ENCODE assay signal across 8 mouse cellular contexts in genomic region chr5:116031190-116031577, GRCm38 (mm10). TPM values are rescaled to one million over a fixed set of nuclear protein-coding genes. Genes with fewer than 3 reads are reported as not detected.
DNase-seq lines count a peak whose midpoint lies in the region; ATAC-seq and TF ChIP-seq lines count a peak whose summit lies in the region.

No protein-coding gene starts in this region.

- peak; percentile 84 to 89 for TF ChIP-seq EP300 in MEL (IDR thresholded peaks at IDR 0.05; ENCODE audit: low read depth in 1 of 2, low read length in 2 of 2)

- H3K9ac ChIP-seq in MEL (ENCODE audit: control insufficient read depth, low read depth, low read length, poor library complexity, severe bottlenecking): no peak overlapping the region
- H3K9ac ChIP-seq in forebrain, embryonic 11.5 days (ENCODE audit: low read length): no peak overlapping the region

- WGBS in bone marrow, adult 2 months: under 1% methylated on average over 14 of the region's 14 CpGs
- WGBS in forebrain, embryonic 11.5 days: 3% methylated on average over 14 of the region's 14 CpGs
- 6% methylated on average over 14 of the region's 14 CpGs for WGBS in hindbrain, embryonic 10.5 days

- TF ChIP-seq CTCF in MEL (IDR thresholded peaks at IDR 0.05 in 2 of 3, conservative IDR thresholded peaks at IDR 0.05 in 1 of 3; ENCODE audit: control insufficient read depth in 1 of 3, insufficient read depth in 1 of 3, low read depth in 2 of 3, low read length in 3 of 3, poor library complexity in 1 of 3, severe bottlenecking in 1 of 3): peak; percentile 64 to 96 (median 92)
- TF ChIP-seq CTCF in bone marrow, adult 2 months (IDR thresholded peaks at IDR 0.05; ENCODE audit: control insufficient read depth, insufficient read depth, low read length): peak; percentile 86

- peak; percentile 97 for TF ChIP-seq RAD21 in MEL (IDR thresholded peaks at IDR 0.05; ENCODE audit: low read depth, low read length)

- no peak for TF ChIP-seq POLR2A in MEL (IDR thresholded peaks at IDR 0.05; ENCODE audit: control insufficient read depth in 1 of 2, insufficient read depth in 1 of 2, low read depth in 1 of 2, low read length in 2 of 2, poor library complexity in 1 of 2)
- TF ChIP-seq POLR2A in bone marrow, adult 2 months (IDR thresholded peaks at IDR 0.05; ENCODE audit: borderline replicate concordance, control insufficient read depth, low read depth, low read length): no peak

- H3K4me2 ChIP-seq in forebrain, embryonic 11.5 days (ENCODE audit: low read depth, low read length, severe bottlenecking): peak overlapping the region; percentile 35; the same call in 1 of the 2 replicates

- H3K36me3 ChIP-seq in MEL (ENCODE audit: control insufficient read depth in 1 of 2, insufficient read depth in 2 of 2, low read length in 2 of 2): peaks cover 0 to 27% of the 10 kb centered on the region in 2 experiments; a peak in 2 of 4 replicates
- H3K36me3 ChIP-seq in forebrain, embryonic 11.5 days (ENCODE audit: control insufficient read depth, insufficient read depth, low read length): no peaks in the 10 kb centered on the region
- H3K36me3 ChIP-seq in hindbrain, embryonic 10.5 days: no peaks in the 10 kb centered on the region
- H3K36me3 ChIP-seq in megakaryocyte, embryonic 14.5 days (replicated peaks; ENCODE audit: low read length): peaks cover 7% of the 10 kb centered on the region

- no peaks in the 10 kb centered on the region for H3K27me3 ChIP-seq in MEL (ENCODE audit: control insufficient read depth in 1 of 2, insufficient read depth in 2 of 2, low read length in 2 of 2)
- H3K27me3 ChIP-seq in forebrain, embryonic 11.5 days (ENCODE audit: control insufficient read depth, insufficient read depth, low read length): no peaks in the 10 kb centered on the region
- H3K27me3 ChIP-seq in hindbrain, embryonic 10.5 days (ENCODE audit: insufficient read depth, poor library complexity, severe bottlenecking): peaks cover 5% of the 10 kb centered on the region; the same call in 1 of the 2 replicates
- H3K27me3 ChIP-seq in megakaryocyte, embryonic 14.5 days (replicated peaks): peaks cover 35% of the 10 kb centered on the region

- no peaks in the 10 kb centered on the region for H3K79me2 ChIP-seq in MEL (ENCODE audit: control insufficient read depth, insufficient read depth, low read length, poor library complexity)

- peak overlapping the region; percentile 14 to 46; a peak in 2 of 4 replicates for H3K4me3 ChIP-seq in MEL (ENCODE audit: control insufficient read depth in 1 of 2, insufficient read depth in 1 of 2, low read depth in 2 of 2, low read length in 2 of 2)
- H3K4me3 ChIP-seq in bone marrow, adult 2 months (replicated peaks; ENCODE audit: control insufficient read depth, low read depth, low read length): no peak overlapping the region
- H3K4me3 ChIP-seq in forebrain, embryonic 11.5 days (ENCODE audit: low read depth, low read length): no peak overlapping the region
- H3K4me3 ChIP-seq in hindbrain, embryonic 10.5 days: peak overlapping the region; percentile 34
- H3K4me3 ChIP-seq in megakaryocyte, embryonic 14.5 days (replicated peaks): peak overlapping the region; percentile 75

- H3K4me1 ChIP-seq in MEL (ENCODE audit: control insufficient read depth in 1 of 2, insufficient read depth in 2 of 2, low read length in 2 of 2): peaks cover 14 to 32% of the 10 kb centered on the region in 2 experiments
- peaks cover 2% of the 10 kb centered on the region for H3K4me1 ChIP-seq in bone marrow, adult 2 months (ENCODE audit: control insufficient read depth, insufficient read depth, low read length)
- peaks cover 6% of the 10 kb centered on the region; the same call in 1 of the 2 replicates for H3K4me1 ChIP-seq in forebrain, embryonic 11.5 days (replicated peaks; ENCODE audit: control insufficient read depth, insufficient read depth, low read length)
- H3K4me1 ChIP-seq in hindbrain, embryonic 10.5 days (replicated peaks): peaks cover 9% of the 10 kb centered on the region
- H3K4me1 ChIP-seq in megakaryocyte, embryonic 14.5 days: peaks cover 50% of the 10 kb centered on the region

- no peaks in the 10 kb centered on the region for H3K9me3 ChIP-seq in MEL (replicated peaks; ENCODE audit: insufficient read depth, low read length)
- no peaks in the 10 kb centered on the region for H3K9me3 ChIP-seq in forebrain, embryonic 11.5 days (ENCODE audit: control insufficient read depth, low read length)
- H3K9me3 ChIP-seq in hindbrain, embryonic 10.5 days: no peaks in the 10 kb centered on the region
- H3K9me3 ChIP-seq in megakaryocyte, embryonic 14.5 days: peaks cover 23% of the 10 kb centered on the region

- peak; percentile 92 for DNase-seq in MEL (ENCODE audit: low read depth, low spot score)
- peak; percentile 84 for DNase-seq in forebrain, embryonic 11.5 days (ENCODE audit: low spot score)
- DNase-seq in hindbrain, embryonic 10.5 days (ENCODE audit: low spot score): peak; percentile 72
- DNase-seq in layer of hippocampus, postnatal 36 days: peak; percentile 49 to 54
- peak; percentile 71 for DNase-seq in right cerebral cortex, postnatal 25 days

- H3K27ac ChIP-seq in MEL (ENCODE audit: control insufficient read depth, low read depth, low read length): peak overlapping the region; percentile 19; the same call in 1 of the 2 replicates
- H3K27ac ChIP-seq in bone marrow, adult 2 months (ENCODE audit: control insufficient read depth, insufficient read depth, low read depth, low read length, poor library complexity): no peak overlapping the region
- H3K27ac ChIP-seq in forebrain, embryonic 11.5 days (ENCODE audit: low read depth, low read length): no peak overlapping the region
- no peak overlapping the region for H3K27ac ChIP-seq in hindbrain, embryonic 10.5 days

- no peak for ATAC-seq in forebrain, embryonic 11.5 days (replicated peaks; ENCODE audit: low FRiP score)
- no peak for ATAC-seq in inflammation-experienced regulatory T-cells, adult 6 months

TF ChIP-seq in MEL, 35 proteins besides CTCF, POLR2A, EP300 and RAD21 (continues in another document):
- TF ChIP-seq TBP (IDR thresholded peaks at IDR 0.05; ENCODE audit: low read depth, low read length) (no peak), MAZ (IDR thresholded peaks at IDR 0.05; ENCODE audit: low read depth, low read length) (peak; percentile 78; the same call in 1 of the 2 replicates), ELF1 (IDR thresholded peaks at IDR 0.05; ENCODE audit: low read depth, low read length) (no peak), POLR2AphosphoS2 (IDR thresholded peaks at IDR 0.05; ENCODE audit: low read length) (no peak), MAX (IDR thresholded peaks at IDR 0.05; ENCODE audit: low read length) (no peak), SIN3A (IDR thresholded peaks at IDR 0.05; ENCODE audit: low read length) (peak; percentile 80), KAT2A (conservative IDR thresholded peaks at IDR 0.05; ENCODE audit: low read depth, low read length) (no peak; the same call in 1 of the 2 replicates), GABPA (IDR thresholded peaks at IDR 0.05; ENCODE audit: low read depth, low read length) (peak; percentile 76), MEF2A (IDR thresholded peaks at IDR 0.05; ENCODE audit: extremely low read depth, insufficient replicate concordance, low read depth, low read length, poor library complexity, severe bottlenecking) (no peak), HCFC1 (IDR thresholded peaks at IDR 0.05; ENCODE audit: low read depth, low read length) (peak; percentile 56), BHLHE40 (IDR thresholded peaks at IDR 0.05; ENCODE audit: borderline replicate concordance, low read depth, low read length) (peak; percentile 69), SMC3 (IDR thresholded peaks at IDR 0.05; ENCODE audit: low read depth, low read length) (peak; percentile 84), TCF12 (IDR thresholded peaks at IDR 0.05; ENCODE audit: low read depth, low read length) (peak; percentile 83), ZKSCAN1 (IDR thresholded peaks at IDR 0.05; ENCODE audit: low read depth, low read length) (no peak), MAFK (IDR thresholded peaks at IDR 0.05; ENCODE audit: borderline replicate concordance, low read depth, low read length) (peak; percentile 76; the same call in 1 of the 2 replicates), TAL1 (IDR thresholded peaks at IDR 0.05; ENCODE audit: low read length) (0 out of 2 replicates have a peak, but pooled peaks have one; percentile 10), ZNF384 (IDR thresholded peaks at IDR 0.05; ENCODE audit: low read depth, low read length) (peak; percentile 53), JUND (IDR thresholded peaks at IDR 0.05; ENCODE audit: low read depth, low read length) (0 out of 2 replicates have a peak, but pooled peaks have one; percentile 30), MYB (IDR thresholded peaks at IDR 0.05; ENCODE audit: low read depth, low read length) (no peak), NELFE (IDR thresholded peaks at IDR 0.05; ENCODE audit: low read depth, low read length) (no peak), RCOR1 (IDR thresholded peaks at IDR 0.05; ENCODE audit: low read depth, low read length) (peak; percentile 95)

RNA-seq across cellular contexts. Expression of gene Prkab1, which starts 6.9 kb away (rescaled TPM):
- total RNA-seq in MEL (2012; rRNA removed): 80.4 and 109 TPM in 2 replicates
- 100 to 1,000 TPM in 1 of 2 experiments, not detected in 1; 175 TPM for polyA plus RNA-seq in MEL (2012; ENCODE audit: insufficient read depth in 1 of 2, insufficient read length in 2 of 2, low read depth in 1 of 2, low replicate concordance in 2 of 2, missing spikeins in 1 of 2)
- polyA plus RNA-seq in bone marrow, adult 2 months (2011; ENCODE audit: insufficient read depth, insufficient read length, low replicate concordance, missing spikeins): 43.5 and 64.1 TPM in 2 replicates
- polyA plus RNA-seq in forebrain, embryonic 11.5 days (2014; fragmentation: Nextera tagmentation; extraction: Ambion mirVana): 61.0 and 63.6 TPM in 2 replicates
- 68.3 and 72.0 TPM in 2 replicates for polyA plus RNA-seq in hindbrain, embryonic 10.5 days (2016; fragmentation: Nextera tagmentation; extraction: Ambion mirVana)
- total RNA-seq in layer of hippocampus, postnatal 36 days (2021): 10 to 100 TPM; 16.4 to 17.5 TPM
- 140 and 185 TPM in 2 replicates for polyA plus RNA-seq in megakaryocyte, embryonic 14.5 days (2012; ENCODE audit: insufficient read depth, low replicate concordance)
- polyA plus RNA-seq in inflammation-experienced regulatory T-cells, adult 6 months (2017; shearing (Covaris generic)): 10 to 100 TPM; 41.7 to 44.3 (median 43.6) TPM

RNA-seq across cellular contexts. Expression of gene Tmem233, which starts 51.9 kb away (rescaled TPM):
- 5.4 and 6.0 TPM in 2 replicates for total RNA-seq in MEL (2012; rRNA removed)
- not detected for polyA plus RNA-seq in MEL (2012; ENCODE audit: insufficient read depth in 1 of 2, insufficient read length in 2 of 2, low read depth in 1 of 2, low replicate concordance in 2 of 2, missing spikeins in 1 of 2)
- not detected in 2 replicates for polyA plus RNA-seq in bone marrow, adult 2 months (2011; ENCODE audit: insufficient read depth, insufficient read length, low replicate concordance, missing spikeins)
- not detected in 2 replicates for polyA plus RNA-seq in forebrain, embryonic 11.5 days (2014; fragmentation: Nextera tagmentation; extraction: Ambion mirVana)
- polyA plus RNA-seq in hindbrain, embryonic 10.5 days (2016; fragmentation: Nextera tagmentation; extraction: Ambion mirVana): not detected in 2 replicates
- not detected for total RNA-seq in layer of hippocampus, postnatal 36 days (2021)
- polyA plus RNA-seq in megakaryocyte, embryonic 14.5 days (2012; ENCODE audit: insufficient read depth, low replicate concordance): not detected in 2 replicates
- not detected for polyA plus RNA-seq in inflammation-experienced regulatory T-cells, adult 6 months (2017; shearing (Covaris generic))

Comparison
In these comparisons a context has a peak if more than half of its experiments do, and no peak if none do; other contexts are left out.
1. H3K4me3 ChIP-seq: peak in MEL (2 of 2), hindbrain, embryonic 10.5 days (single experiment) and megakaryocyte, embryonic 14.5 days (single experiment); none in bone marrow, adult 2 months (single experiment) and forebrain, embryonic 11.5 days (single experiment).
2. Peak in every context shown above with its lines, with median percentiles within 50 percentile points of each other: DNase-seq.